Mouse (Mus musculus) liver, embryonic 16.5 days (tissue): Measurements from ENCODE around the gene Mon1a. TPM values are rescaled to one million over a fixed set of nuclear protein-coding genes. Genes with fewer than 3 reads are reported as not detected.

ENCODE experiments used
- ATAC-seq: fragments of 200-750 bp; cut with Nextera tagmentation; 2 replicates; pipeline ENCODE4 v1.8.0; 2017; ENCODE audit warnings: low read depth, mild to moderate bottlenecking, moderate number of reproducible peaks, moderate library complexity
- H3K27ac ChIP-seq: fragments of 300-500 bp; sonication (generic); 2 replicates; pipeline ENCODE4 v1.5.1; 2014; ENCODE audit warnings: mild to moderate bottlenecking, low read length
- H3K27me3 ChIP-seq: fragments of 300-500 bp; sonication (generic); 2 replicates; pipeline ENCODE4 v1.6.1; 2014; ENCODE audit warnings: low read depth, low read length, mixed read lengths; ENCODE audit not compliant: control insufficient read depth, insufficient read depth
- H3K36me3 ChIP-seq: fragments of 300-500 bp; sonication (generic); 2 replicates; pipeline ENCODE4 v1.6.1; 2014; ENCODE audit warnings: mild to moderate bottlenecking; ENCODE audit not compliant: control insufficient read depth, insufficient read depth
- H3K4me1 ChIP-seq: fragments of 300-500 bp; sonication (generic); 2 replicates; pipeline ENCODE4 v1.6.1; 2014; ENCODE audit warnings: low read depth, low read length, mixed read lengths; ENCODE audit not compliant: control insufficient read depth
- H3K4me2 ChIP-seq: fragments of 300-500 bp; sonication (generic); 2 replicates; pipeline ENCODE4 v1.6.1; 2014; ENCODE audit warnings: low read depth, low read length, mixed read lengths
- H3K4me3 ChIP-seq: fragments of 300-500 bp; sonication (generic); 2 replicates; pipeline ENCODE4 v1.5.1; 2014; ENCODE audit warnings: low read depth, mild to moderate bottlenecking, low read length
- H3K9ac ChIP-seq: fragments of 300-500 bp; sonication (generic); 2 replicates; pipeline ENCODE4 v1.6.1; 2014; ENCODE audit warnings: low read depth, low read length
- H3K9me3 ChIP-seq: fragments of 300-500 bp; sonication (generic); replicated peaks from 2 replicates; pipeline ENCODE4 v1.6.1; 2016; ENCODE audit warnings: low read length; ENCODE audit not compliant: control insufficient read depth
- WGBS: fragments of 180-500 bp; shearing (Covaris S2); extraction: QIAGEN DNeasy Blood & Tissue Kit; methylation state at CpG from one replicate; pipeline ENCODE4 v1.1.7; 2014; ENCODE audit not compliant: insufficient replicate concordance; 5-methylcytosine and 5-hydroxymethylcytosine counted together
- polyA plus RNA-seq: library from polyadenylated mRNA; unstranded; fragments of >200 nt; fragmentation: Nextera tagmentation; extraction: Ambion mirVana; gene quantifications from 2 replicates; pipeline ENCODE4 v1.2.1, GENCODE M21; 2015

Gene Mon1a
- polyA plus RNA-seq, 1 experiment from 2014 or later: 4.1 TPM

GRCm38 (mm10) chr9:107950460-107951355 is 62.8 kb downstream of the Mon1a start:
- peak; percentile 94 for ATAC-seq
- no peaks in the 10 kb centered on the region for H3K27me3 ChIP-seq
- H3K9ac ChIP-seq: peak overlapping the region; percentile 70
- peaks cover 24% of the 10 kb centered on the region for H3K4me1 ChIP-seq
- peak overlapping the region; percentile 78 for H3K4me3 ChIP-seq
- peak overlapping the region; percentile 69 for H3K4me2 ChIP-seq
- 13% methylated on average over 45 of the region's 45 CpGs for WGBS
- H3K27ac ChIP-seq: peak overlapping the region; percentile 59
- H3K36me3 ChIP-seq: no peaks in the 10 kb centered on the region
- no peaks in the 10 kb centered on the region for H3K9me3 ChIP-seq

Other genes with a start within 250 kb of the Mon1a start
- 60.1 and 75.2 TPM in 2 replicates for gene Slc38a3, start 218.6 kb upstream of the Mon1a start, polyA plus RNA-seq
- 1.1 and 1.3 TPM in 2 replicates for gene Gnat1, start 208.4 kb upstream of the Mon1a start, polyA plus RNA-seq
- 0.41 and 0.86 TPM in 2 replicates for gene Sema3f, start 177.7 kb upstream of the Mon1a start, polyA plus RNA-seq
- gene Rbm5, start 117.2 kb upstream of the Mon1a start, polyA plus RNA-seq: 72.7 and 78.3 TPM in 2 replicates
- 25.8 and 26.6 TPM in 2 replicates for gene Rbm6, start 14.9 kb upstream of the Mon1a start, polyA plus RNA-seq
- 1.3 and 2.8 TPM in 2 replicates for gene Mst1r, start 18.7 kb downstream of the Mon1a start, polyA plus RNA-seq
- not detected in 2 replicates for gene Actl11, start 40.3 kb downstream of the Mon1a start, polyA plus RNA-seq
- 0.11 TPM in 2 replicates for gene Camkv, start 47.5 kb downstream of the Mon1a start, polyA plus RNA-seq
- 11.1 and 13.3 TPM in 2 replicates for gene Traip, start 62.0 kb downstream of the Mon1a start, polyA plus RNA-seq
- 43.8 and 47.7 TPM in 2 replicates for gene Uba7, start 87.4 kb downstream of the Mon1a start, polyA plus RNA-seq
- gene Gm20661, start 94.9 kb downstream of the Mon1a start, polyA plus RNA-seq: 0.41 and 0.49 TPM in 2 replicates
- gene Inka1, start 97.7 kb downstream of the Mon1a start, polyA plus RNA-seq: 41.0 and 46.1 TPM in 2 replicates
- gene Cdhr4, start 104.3 kb downstream of the Mon1a start, polyA plus RNA-seq: 1.0 and 1.2 TPM in 2 replicates
- 0.22 and 0.48 TPM in 2 replicates for gene Gm20662, start 108.2 kb downstream of the Mon1a start, polyA plus RNA-seq
- gene Ip6k1, start 114.3 kb downstream of the Mon1a start, polyA plus RNA-seq: 39.1 and 45.3 TPM in 2 replicates
- gene Gmppb, start 161.1 kb downstream of the Mon1a start, polyA plus RNA-seq: 12.9 and 13.8 TPM in 2 replicates
- gene Amigo3, start 165.0 kb downstream of the Mon1a start, polyA plus RNA-seq: 1.6 and 2.1 TPM in 2 replicates
- 52.5 and 62.0 TPM in 2 replicates for gene Mst1, start 192.3 kb downstream of the Mon1a start, polyA plus RNA-seq
- gene Rnf123, start 195.2 kb downstream of the Mon1a start, polyA plus RNA-seq: 92.7 and 106 TPM in 2 replicates
- gene Apeh, start 206.5 kb downstream of the Mon1a start, polyA plus RNA-seq: 167 and 172 TPM in 2 replicates